Mouse (Mus musculus) heart, adult 2 months (tissue): ENCODE data around the gene Neurog1.

Source experiments
- CTCF ChIP-seq: fragments of 200-600 bp; IDR thresholded peaks from 2 replicates; pipeline ENCODE4 v1.8.1; 2022; ENCODE audit warnings: antibody characterized with exemption, mild to moderate bottlenecking, moderate library complexity
- POLR2A ChIP-seq: fragments of 200-500 bp; IDR thresholded peaks from 2 replicates; pipeline ENCODE4 v1.6.1; 2011; ENCODE audit warnings: mild to moderate bottlenecking, low read depth, low read length, control low read depth; ENCODE audit not compliant: insufficient read depth

DNA sequence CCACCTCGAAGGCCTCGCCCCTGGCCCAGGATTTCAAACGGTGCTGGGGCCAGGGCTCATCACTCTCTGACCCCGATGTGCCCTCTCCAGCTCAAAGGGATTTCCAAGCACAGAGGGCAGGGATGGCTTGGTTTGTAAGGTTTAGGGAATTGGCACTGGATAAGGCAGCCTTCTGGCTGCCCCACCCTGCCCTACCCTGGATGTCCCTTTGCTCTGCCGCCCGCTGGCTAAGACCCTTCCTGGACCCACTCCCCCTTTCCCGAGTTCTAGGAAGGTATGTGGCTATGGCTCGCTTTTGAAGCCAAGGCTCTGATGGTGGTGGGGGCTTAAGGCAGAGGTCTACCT lies 42.9 kb downstream of the Neurog1 start:
- TF ChIP-seq CTCF = no peak
- TF ChIP-seq POLR2A = no peak
